Mouse (Mus musculus) midbrain, embryonic 16.5 days (tissue): ENCODE measurements around the gene Ndufv1. TPM values are rescaled to one million over a fixed set of nuclear protein-coding genes. Genes with fewer than 3 reads are reported as not detected.

Source experiments
- ATAC-seq: fragments of 200-750 bp; cut with Nextera tagmentation; 2 replicates; pipeline ENCODE4 v1.8.0; 2017; ENCODE audit warnings: moderate TSS enrichment
- H3K27ac ChIP-seq: fragments of 300-500 bp; sonication (generic); 2 replicates; pipeline ENCODE4 v1.5.1; 2014; ENCODE audit warnings: mild to moderate bottlenecking, low read length, mixed read lengths
- H3K27me3 ChIP-seq: fragments of 300-500 bp; sonication (generic); 2 replicates; pipeline ENCODE4 v1.6.1; 2014; ENCODE audit warnings: low read depth, low read length, mixed read lengths; ENCODE audit not compliant: control insufficient read depth, insufficient read depth
- H3K36me3 ChIP-seq: fragments of 300-500 bp; sonication (generic); 2 replicates; pipeline ENCODE4 v1.6.1; 2014; ENCODE audit warnings: mild to moderate bottlenecking, low read length, moderate library complexity, mixed read lengths; ENCODE audit not compliant: control insufficient read depth, insufficient read depth
- H3K4me1 ChIP-seq: fragments of 300-500 bp; sonication (generic); 2 replicates; pipeline ENCODE4 v1.6.1; 2014; ENCODE audit warnings: mild to moderate bottlenecking, low read length, mixed read lengths; ENCODE audit not compliant: control insufficient read depth, insufficient read depth
- H3K4me2 ChIP-seq: fragments of 300-500 bp; sonication (generic); 2 replicates; pipeline ENCODE4 v1.6.1; 2014; ENCODE audit warnings: mild to moderate bottlenecking, low read length, mixed read lengths
- H3K4me3 ChIP-seq: fragments of 300-500 bp; sonication (generic); 2 replicates; pipeline ENCODE4 v1.5.1; 2014; ENCODE audit warnings: low read depth, mild to moderate bottlenecking, low read length, moderate library complexity, mixed read lengths
- H3K9ac ChIP-seq: fragments of 300-500 bp; sonication (generic); 2 replicates; pipeline ENCODE4 v1.6.1; 2014; ENCODE audit warnings: low read depth, low read length, mixed read lengths
- H3K9me3 ChIP-seq: fragments of 300-500 bp; sonication (generic); replicated peaks from 2 replicates; pipeline ENCODE4 v1.6.1; 2014; ENCODE audit warnings: mild to moderate bottlenecking, low read length, mixed read lengths; ENCODE audit not compliant: control insufficient read depth, poor library complexity, severe bottlenecking
- WGBS: fragments of 180-500 bp; shearing (Covaris S2); extraction: QIAGEN DNeasy Blood & Tissue Kit; methylation state at CpG from one replicate; pipeline ENCODE4 v1.1.7; 2014; 5-methylcytosine and 5-hydroxymethylcytosine counted together
- polyA plus RNA-seq: library from polyadenylated mRNA; unstranded; fragments of >200 nt; fragmentation: Nextera tagmentation; extraction: Ambion mirVana; gene quantifications from 2 replicates; pipeline ENCODE4 v1.2.1, GENCODE M21; 2015

The Ndufv1 gene
- polyA plus RNA-seq, 1 experiment from 2014 or later, result 247 TPM

GRCm38 (mm10) chr19:4014802-4015201, 2.2 kb upstream of the Ndufv1 start:
- H3K9me3 ChIP-seq, result no peaks in the 10 kb centered on the region
- H3K4me2 ChIP-seq, result no peak overlapping the region
- peaks cover 17% of the 10 kb centered on the region for H3K4me1 ChIP-seq
- no peak for ATAC-seq
- peak overlapping the region; percentile 26; the same call in 1 of the 2 replicates for H3K9ac ChIP-seq
- H3K27ac ChIP-seq, result no peak overlapping the region
- no peaks in the 10 kb centered on the region for H3K27me3 ChIP-seq
- no peaks in the 10 kb centered on the region for H3K36me3 ChIP-seq
- H3K4me3 ChIP-seq, result no peak overlapping the region

GRCm38 (mm10) chr19:4013066-4013465, 460 bp upstream of the Ndufv1 start:
- Histone ChIP-seq H3K27ac (no peak overlapping the region), H3K4me1 (peaks cover 17% of the 10 kb centered on the region), H3K4me3 (peak overlapping the region; percentile 85), H3K9me3 (no peaks in the 10 kb centered on the region), H3K9ac (0 out of 2 replicates have a peak overlapping the region, but pooled peaks have one; percentile 38), H3K4me2 (peak overlapping the region; percentile 55), H3K27me3 (no peaks in the 10 kb centered on the region), H3K36me3 (peaks cover 13% of the 10 kb centered on the region)
- WGBS, result 26% methylated on average over 9 of the region's 9 CpGs
- ATAC-seq, result peak; percentile 49

GRCm38 (mm10) chr19:4011086-4011485, 1.5 kb downstream of the Ndufv1 start:
- H3K4me2 ChIP-seq, result no peak overlapping the region

GRCm38 (mm10) chr19:4005971-4006370, 6.6 kb downstream of the Ndufv1 start:
- no peak overlapping the region for H3K4me3 ChIP-seq
- peaks cover 28% of the 10 kb centered on the region for H3K36me3 ChIP-seq
- H3K4me1 ChIP-seq, result peaks cover 14% of the 10 kb centered on the region
- H3K9me3 ChIP-seq, result no peaks in the 10 kb centered on the region
- no peaks in the 10 kb centered on the region for H3K27me3 ChIP-seq
- H3K27ac ChIP-seq, result no peak overlapping the region
- no peak overlapping the region for H3K4me2 ChIP-seq
- no peak overlapping the region for H3K9ac ChIP-seq
- no peak for ATAC-seq
- WGBS, result 95% methylated on average over 8 of the region's 8 CpGs

More at GRCm38 (mm10) chr19:4011086-4011485, 1.5 kb downstream of the Ndufv1 start:
- Histone ChIP-seq H3K9me3 (no peaks in the 10 kb centered on the region), H3K9ac (no peak overlapping the region), H3K36me3 (peaks cover 24% of the 10 kb centered on the region), H3K4me1 (peaks cover 17% of the 10 kb centered on the region), H3K27ac (no peak overlapping the region), H3K4me3 (no peak overlapping the region), H3K27me3 (no peaks in the 10 kb centered on the region)
- ATAC-seq, result no peak
- WGBS, result 91% methylated on average over 5 of the region's 5 CpGs

GRCm38 (mm10) chr19:4005091-4005490, 7.5 kb downstream of the Ndufv1 start:
- Histone ChIP-seq H3K27me3 (no peaks in the 10 kb centered on the region), H3K9ac (no peak overlapping the region), H3K4me1 (peaks cover 12% of the 10 kb centered on the region), H3K9me3 (no peaks in the 10 kb centered on the region), H3K27ac (no peak overlapping the region), H3K4me2 (no peak overlapping the region), H3K36me3 (peaks cover 28% of the 10 kb centered on the region), H3K4me3 (no peak overlapping the region)
- WGBS, result 92% methylated on average over 9 of the region's 9 CpGs
- ATAC-seq, result no peak

GRCm38 (mm10) chr19:4004331-4004730, 8.3 kb downstream of the Ndufv1 start:
- H3K4me3 ChIP-seq, result no peak overlapping the region
- no peak overlapping the region for H3K9ac ChIP-seq
- peaks cover 16% of the 10 kb centered on the region for H3K4me1 ChIP-seq
- ATAC-seq, result no peak
- no peak overlapping the region for H3K27ac ChIP-seq
- 87% methylated on average over 15 of the region's 15 CpGs for WGBS
- H3K9me3 ChIP-seq, result no peaks in the 10 kb centered on the region
- H3K4me2 ChIP-seq, result no peak overlapping the region
- peaks cover 27% of the 10 kb centered on the region for H3K36me3 ChIP-seq
- H3K27me3 ChIP-seq, result no peaks in the 10 kb centered on the region

- Histone ChIP-seq H3K27me3 (no peaks in the 10 kb centered on the region), H3K9ac (no peak overlapping the region), H3K4me3 (no peak overlapping the region), H3K27ac (no peak overlapping the region), H3K9me3 (no peaks in the 10 kb centered on the region), H3K36me3 (peaks cover 21% of the 10 kb centered on the region), H3K4me2 (no peak overlapping the region), H3K4me1 (peaks cover 16% of the 10 kb centered on the region)
- WGBS, result 84% methylated on average over 12 of the region's 12 CpGs
- no peak for ATAC-seq
These were observed 9.0 kb downstream of the Ndufv1 start for GRCm38 (mm10) chr19:4003641-4004040.

- no peak within 1 kb of the TSS for H3K4me2 ChIP-seq
These were observed 9.5 kb downstream of the Ndufv1 start, which contains the start of gene Doc2g for GRCm38 (mm10) chr19:4003112-4003511. TSS of gene Doc2g (plus strand) at chr19:4003313.

GRCm38 (mm10) chr19:4001752-4002151, 10.9 kb downstream of the Ndufv1 start:
- H3K27ac ChIP-seq, result no peak overlapping the region

More at GRCm38 (mm10) chr19:4003112-4003511, 9.5 kb downstream of the Ndufv1 start, which contains the start of gene Doc2g:
- peaks cover 16% of the 10 kb centered on the region for H3K36me3 ChIP-seq
- no peaks in the 10 kb centered on the region for H3K27me3 ChIP-seq
- 94% methylated on average over 1 of the region's 1 CpGs for WGBS
- no peak within 1 kb of the TSS for H3K27ac ChIP-seq
- no peak for ATAC-seq
- no peak within 1 kb of the TSS for H3K4me3 ChIP-seq
- H3K4me1 ChIP-seq, result peaks cover 16% of the 10 kb centered on the region
- no peak within 1 kb of the TSS for H3K9ac ChIP-seq
- no peaks in the 10 kb centered on the region for H3K9me3 ChIP-seq

More at GRCm38 (mm10) chr19:4001752-4002151, 10.9 kb downstream of the Ndufv1 start:
- Histone ChIP-seq H3K4me1 (peaks cover 16% of the 10 kb centered on the region), H3K4me3 (no peak overlapping the region), H3K9me3 (no peaks in the 10 kb centered on the region), H3K9ac (peak overlapping the region; percentile 93; the same call in 1 of the 2 replicates), H3K36me3 (peaks cover 4% of the 10 kb centered on the region; the same call in 1 of the 2 replicates), H3K27me3 (no peaks in the 10 kb centered on the region), H3K4me2 (peak overlapping the region; percentile 91)
- no peak for ATAC-seq
- WGBS, result 94% methylated on average over 5 of the region's 5 CpGs
